Mouse (Mus musculus) right cerebral cortex, adult 18-20 months (tissue): ENCODE data around the gene Nsun3.
"Not testable (repeated sequence)": the region's sequence is repeated elsewhere in the genome, so short reads cannot be mapped to it uniquely, and the experiment has no call there.

Experiments
- DNase-seq: peaks from one replicate; pipeline ENCODE4 v3.0.0; 2022; ENCODE audit warnings: mixed read lengths

The Nsun3 gene

DNA sequence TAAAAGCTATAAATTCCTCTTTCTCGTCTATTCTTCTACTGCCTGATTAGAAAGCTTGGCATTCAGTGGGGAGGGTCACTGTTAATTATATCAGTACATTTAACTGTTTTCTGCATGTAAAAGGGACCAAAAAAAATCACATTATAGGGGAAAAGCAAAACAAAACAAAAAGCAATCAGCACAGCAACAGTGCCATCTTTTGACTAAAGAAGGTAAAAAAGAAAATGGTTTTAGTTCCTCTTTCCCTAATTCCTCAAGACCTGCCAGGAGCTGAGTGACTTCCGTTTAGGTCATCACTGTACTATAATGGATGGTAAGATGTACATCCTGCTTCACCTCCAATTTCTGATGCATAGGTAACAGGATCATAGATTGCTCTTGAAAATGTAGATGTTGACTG is 40.7 kb downstream of the Nsun3 start:
- DNase-seq: no peak

DNA sequence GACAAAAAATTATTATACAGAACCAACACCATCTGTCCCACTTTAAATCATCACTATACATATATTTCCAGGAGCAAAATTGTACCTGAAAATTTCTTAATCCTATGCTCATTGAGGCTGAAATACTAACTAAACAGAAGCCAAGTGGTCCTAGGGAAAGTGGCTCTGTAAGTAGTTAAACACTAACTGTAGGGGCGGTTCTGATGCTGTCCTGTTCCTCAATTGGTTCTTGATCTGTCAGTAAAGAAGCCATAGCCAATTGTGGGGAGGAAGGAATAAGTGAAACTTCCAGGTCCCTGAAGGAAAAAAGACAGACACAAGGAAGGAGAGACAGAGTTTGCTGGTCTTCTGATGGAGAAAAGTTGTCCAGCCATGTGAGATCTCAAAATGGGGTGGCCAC is 52.3 kb downstream of the Nsun3 start:
- DNase-seq: no peak

DNA sequence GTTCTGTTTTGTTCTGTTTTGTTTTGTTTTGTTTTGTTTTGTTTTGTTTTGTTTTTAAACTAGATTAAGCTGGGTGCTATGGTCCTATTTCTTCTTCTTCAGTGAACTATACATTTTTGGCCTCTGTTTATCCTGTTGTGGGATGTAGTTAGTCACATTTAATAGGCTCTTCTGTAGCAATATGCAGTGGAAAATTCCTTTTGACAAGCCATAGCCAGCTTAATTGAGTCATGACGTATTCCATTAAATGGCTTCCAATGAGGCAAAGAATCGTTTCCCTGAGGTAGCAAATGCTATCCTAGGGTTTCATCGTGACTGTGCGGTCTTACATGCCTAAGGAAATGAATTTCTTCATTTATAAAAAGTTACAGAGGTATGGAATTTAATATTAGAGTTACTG is 56.3 kb downstream of the Nsun3 start:
- DNase-seq: no peak

DNA sequence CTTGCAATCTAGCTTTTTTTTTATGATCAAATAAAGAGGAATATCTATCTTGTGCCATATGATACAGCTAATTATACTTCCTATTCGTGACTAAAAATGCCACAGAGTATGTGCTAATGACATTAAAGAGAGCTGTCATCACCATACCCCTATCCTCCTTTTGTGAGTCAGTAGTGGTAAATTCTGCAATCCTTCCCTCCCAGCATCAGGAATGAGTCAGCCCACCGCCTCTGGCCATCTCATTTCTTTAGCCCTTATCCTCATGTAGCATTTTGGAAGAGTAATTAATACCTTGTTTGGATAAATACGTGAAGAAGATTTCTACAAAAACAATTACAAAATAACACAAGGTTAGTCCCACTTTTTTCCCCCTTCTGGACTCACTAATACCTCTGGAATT is 56.8 kb downstream of the Nsun3 start:
- peak; percentile 25 for DNase-seq

DNA sequence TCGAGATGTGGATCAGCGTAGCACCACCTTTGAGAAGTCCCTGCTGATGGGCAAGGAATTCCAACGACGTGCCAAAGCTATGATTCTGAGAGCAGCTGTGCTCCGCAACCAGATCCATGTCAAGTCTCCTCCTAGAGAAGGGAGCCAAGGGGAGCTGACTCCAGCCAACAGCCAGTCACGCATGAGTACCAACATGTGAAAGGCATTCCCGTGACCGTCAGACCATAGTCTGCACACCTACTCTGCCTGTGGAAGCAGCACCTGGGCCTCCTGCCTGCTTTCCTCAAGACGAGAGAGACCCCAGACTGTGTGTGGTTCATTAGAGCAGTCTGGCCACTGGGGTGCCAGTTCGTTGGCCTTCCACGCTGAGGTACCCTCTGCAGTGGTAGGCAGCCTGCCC is 68.4 kb downstream of the Nsun3 start:
- DNase-seq: not testable (repeated sequence)

DNA sequence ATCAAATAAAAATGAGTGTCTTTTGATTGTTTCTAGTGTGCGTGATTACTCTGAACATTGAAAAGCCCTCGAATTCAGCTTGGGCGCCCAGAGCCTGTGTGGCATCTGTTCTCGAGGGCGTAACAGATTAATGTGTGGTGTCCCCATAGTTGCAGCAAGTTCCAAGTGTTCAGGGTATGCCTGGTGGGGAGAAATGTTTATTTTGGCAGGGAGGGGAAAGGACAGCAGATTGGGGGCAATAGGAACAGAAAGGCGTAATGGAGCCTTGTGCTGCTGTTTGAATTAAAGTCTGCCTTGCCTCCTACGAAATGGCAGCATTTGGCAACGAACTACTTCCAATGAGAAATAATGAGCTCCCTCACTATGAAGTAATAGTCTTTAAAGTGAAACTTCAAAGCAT is 96.2 kb downstream of the Nsun3 start:
- DNase-seq: no peak

DNA sequence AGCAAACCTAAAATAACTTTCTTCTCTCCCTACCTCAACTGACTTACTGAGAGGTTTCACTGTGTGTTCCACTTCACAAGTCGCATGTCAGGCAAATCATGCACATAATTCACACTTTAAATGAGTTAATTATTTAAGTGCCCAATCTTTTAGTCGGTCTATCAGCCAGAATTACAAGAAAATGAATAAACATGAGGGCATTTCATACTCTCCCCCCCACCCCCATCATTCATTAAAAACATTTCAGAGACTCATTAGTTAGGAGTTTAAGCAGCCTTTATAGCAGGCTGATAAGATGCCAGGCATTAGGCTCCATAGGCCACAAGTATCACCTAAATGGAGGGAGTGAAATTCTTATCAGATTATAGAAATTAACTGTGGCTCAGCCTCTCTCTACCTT is 100.5 kb downstream of the Nsun3 start:
- no peak for DNase-seq

DNA sequence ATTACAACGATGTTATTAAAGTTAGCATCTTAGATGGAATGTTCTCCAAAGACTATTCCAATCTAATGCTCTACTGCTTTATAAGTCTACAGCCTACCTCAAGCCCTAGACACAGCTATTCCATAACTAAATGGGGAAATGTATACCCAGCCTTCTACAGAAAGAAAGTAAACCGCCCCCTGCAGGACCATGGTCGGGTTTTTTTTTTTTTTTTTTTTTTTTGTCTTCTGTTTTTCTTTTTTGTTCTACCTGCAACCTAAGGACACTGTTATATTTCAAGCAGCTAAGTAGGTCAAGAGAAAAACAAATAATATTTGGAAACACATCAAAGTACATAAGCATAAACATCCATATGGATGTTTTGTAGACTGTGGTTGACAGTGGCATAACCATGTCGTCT is 101.1 kb downstream of the Nsun3 start:
- DNase-seq: no peak
